Mouse (Mus musculus): ENCODE measurements around the gene Itih2. TPM values are rescaled to one million over a fixed set of nuclear protein-coding genes. Genes with fewer than 3 reads are reported as not detected.

Itih2 gene
- polyA plus RNA-seq, 1 experiment from 2014 or later: 0.11 TPM

GRCm38 (mm10) chr2:10140456-10140855, 9.3 kb upstream of the Itih2 start:
- Histone ChIP-seq H3K4me3 (no peak overlapping the region), H3K27ac (no peak overlapping the region; the same call in 1 of the 2 replicates), H3K4me1 (0 out of 2 replicates have a peak, but pooled peaks cover 3% of the 10 kb centered on the region), H3K27me3 (peaks cover 8% of the 10 kb centered on the region; the same call in 1 of the 2 replicates), H3K9ac (no peak overlapping the region), H3K9me3 (no peaks in the 10 kb centered on the region), H3K4me2 (replicated peaks) (no peak overlapping the region), H3K36me3 (no peaks in the 10 kb centered on the region)
- WGBS: 61% methylated on average over 5 of the region's 5 CpGs
- peak; percentile 45; the same call in 1 of the 2 replicates for ATAC-seq (ENCODE audit: low FRiP score, low read depth)

GRCm38 (mm10) chr2:10137320-10137719, 6.1 kb upstream of the Itih2 start:
- Histone ChIP-seq H3K4me1 (no peaks in the 10 kb centered on the region), H3K9me3 (no peaks in the 10 kb centered on the region), H3K4me3 (no peak overlapping the region), H3K9ac (no peak overlapping the region), H3K36me3 (no peaks in the 10 kb centered on the region), H3K27ac (no peak overlapping the region), H3K27me3 (peaks cover 8% of the 10 kb centered on the region; the same call in 1 of the 2 replicates), H3K4me2 (replicated peaks) (no peak overlapping the region)
- WGBS: 81% methylated on average over 2 of the region's 2 CpGs
- ATAC-seq (ENCODE audit: low FRiP score, low read depth): no peak

GRCm38 (mm10) chr2:10133941-10134340, 2.7 kb upstream of the Itih2 start:
- H3K4me1 ChIP-seq: no peaks in the 10 kb centered on the region
- no peak for ATAC-seq (ENCODE audit: low FRiP score, low read depth)
- H3K4me3 ChIP-seq: no peak overlapping the region
- H3K27me3 ChIP-seq: no peaks in the 10 kb centered on the region
- no peak overlapping the region for H3K9ac ChIP-seq
- no peak overlapping the region for H3K27ac ChIP-seq
- H3K36me3 ChIP-seq: no peaks in the 10 kb centered on the region
- WGBS: 66% methylated on average over 6 of the region's 6 CpGs
- H3K9me3 ChIP-seq: no peaks in the 10 kb centered on the region
- no peak overlapping the region for H3K4me2 ChIP-seq (replicated peaks)

GRCm38 (mm10) chr2:10132128-10132527, 932 bp upstream of the Itih2 start:
- H3K27ac ChIP-seq: no peak overlapping the region
- H3K4me2 ChIP-seq (replicated peaks): no peak overlapping the region
- H3K9me3 ChIP-seq: no peaks in the 10 kb centered on the region
- no peaks in the 10 kb centered on the region for H3K36me3 ChIP-seq
- no peaks in the 10 kb centered on the region for H3K4me1 ChIP-seq
- H3K4me3 ChIP-seq: no peak overlapping the region
- 98% methylated on average over 1 of the region's 1 CpGs for WGBS
- H3K9ac ChIP-seq: no peak overlapping the region
- ATAC-seq (ENCODE audit: low FRiP score, low read depth): no peak
- no peaks in the 10 kb centered on the region for H3K27me3 ChIP-seq

GRCm38 (mm10) chr2:10130341-10130990, 730 bp downstream of the Itih2 start:
- Histone ChIP-seq H3K27me3 (no peaks in the 10 kb centered on the region), H3K4me3 (no peak overlapping the region), H3K9ac (no peak overlapping the region), H3K36me3 (no peaks in the 10 kb centered on the region), H3K27ac (no peak overlapping the region), H3K9me3 (no peaks in the 10 kb centered on the region), H3K4me2 (replicated peaks) (no peak overlapping the region), H3K4me1 (no peaks in the 10 kb centered on the region)
- no peak for ATAC-seq (ENCODE audit: low FRiP score, low read depth)
- WGBS: 51% methylated on average over 8 of the region's 8 CpGs

- H3K27ac ChIP-seq: no peak overlapping the region
- H3K9ac ChIP-seq: no peak overlapping the region
- no peaks in the 10 kb centered on the region for H3K36me3 ChIP-seq
- 76% methylated on average over 4 of the region's 4 CpGs for WGBS
- no peak overlapping the region for H3K4me2 ChIP-seq (replicated peaks)
- no peak for ATAC-seq (ENCODE audit: low FRiP score, low read depth)
- no peaks in the 10 kb centered on the region for H3K27me3 ChIP-seq
- H3K4me1 ChIP-seq: no peaks in the 10 kb centered on the region
- H3K9me3 ChIP-seq: no peaks in the 10 kb centered on the region
- no peak overlapping the region for H3K4me3 ChIP-seq
Observed at GRCm38 (mm10) chr2:10128571-10128970, 2.6 kb downstream of the Itih2 start.

- H3K9me3 ChIP-seq: no peaks in the 10 kb centered on the region
- WGBS: 85% methylated on average over 5 of the region's 5 CpGs
- H3K9ac ChIP-seq: no peak overlapping the region
- H3K4me3 ChIP-seq: no peak overlapping the region
- no peak for ATAC-seq (ENCODE audit: low FRiP score, low read depth)
- no peaks in the 10 kb centered on the region for H3K27me3 ChIP-seq
- no peak overlapping the region for H3K27ac ChIP-seq
- H3K4me2 ChIP-seq (replicated peaks): no peak overlapping the region
- H3K36me3 ChIP-seq: no peaks in the 10 kb centered on the region
- H3K4me1 ChIP-seq: no peaks in the 10 kb centered on the region
Observed at GRCm38 (mm10) chr2:10127471-10127870, 3.7 kb downstream of the Itih2 start.

- Histone ChIP-seq H3K4me2 (replicated peaks) (no peak overlapping the region), H3K36me3 (no peaks in the 10 kb centered on the region), H3K9me3 (no peaks in the 10 kb centered on the region), H3K4me1 (no peaks in the 10 kb centered on the region), H3K4me3 (no peak overlapping the region), H3K27me3 (no peaks in the 10 kb centered on the region), H3K27ac (no peak overlapping the region), H3K9ac (no peak overlapping the region)
- ATAC-seq (ENCODE audit: low FRiP score, low read depth): no peak
- 86% methylated on average over 4 of the region's 4 CpGs for WGBS
Observed at GRCm38 (mm10) chr2:10126122-10126521, 5.1 kb downstream of the Itih2 start.

- Histone ChIP-seq H3K27ac (no peak overlapping the region), H3K9ac (no peak overlapping the region), H3K4me1 (no peaks in the 10 kb centered on the region), H3K27me3 (no peaks in the 10 kb centered on the region), H3K4me2 (replicated peaks) (no peak overlapping the region), H3K36me3 (no peaks in the 10 kb centered on the region), H3K9me3 (no peaks in the 10 kb centered on the region), H3K4me3 (no peak overlapping the region)
- WGBS: 66% methylated on average over 3 of the region's 3 CpGs
- ATAC-seq (ENCODE audit: low FRiP score, low read depth): no peak
Observed at GRCm38 (mm10) chr2:10121826-10122225, 9.4 kb downstream of the Itih2 start.

- Histone ChIP-seq H3K4me3 (no peak overlapping the region), H3K9me3 (no peaks in the 10 kb centered on the region), H3K4me2 (replicated peaks) (no peak overlapping the region), H3K27me3 (no peaks in the 10 kb centered on the region), H3K27ac (no peak overlapping the region), H3K4me1 (no peaks in the 10 kb centered on the region), H3K36me3 (no peaks in the 10 kb centered on the region), H3K9ac (no peak overlapping the region)
- ATAC-seq (ENCODE audit: low FRiP score, low read depth): no peak
- 78% methylated on average over 8 of the region's 8 CpGs for WGBS
Observed at GRCm38 (mm10) chr2:10119276-10119675, 11.9 kb downstream of the Itih2 start.

GRCm38 (mm10) chr2:10118751-10119150, 12.4 kb downstream of the Itih2 start:
- H3K36me3 ChIP-seq: no peaks in the 10 kb centered on the region
- no peaks in the 10 kb centered on the region for H3K9me3 ChIP-seq
- no peak overlapping the region for H3K9ac ChIP-seq
- H3K4me3 ChIP-seq: no peak overlapping the region
- H3K27ac ChIP-seq: no peak overlapping the region
- H3K4me1 ChIP-seq: no peaks in the 10 kb centered on the region
- no peaks in the 10 kb centered on the region for H3K27me3 ChIP-seq
- WGBS: 60% methylated on average over 1 of the region's 1 CpGs
- H3K4me2 ChIP-seq (replicated peaks): no peak overlapping the region
- no peak for ATAC-seq (ENCODE audit: low FRiP score, low read depth)

- H3K4me2 ChIP-seq (replicated peaks): no peak overlapping the region
- H3K27me3 ChIP-seq: no peaks in the 10 kb centered on the region
- H3K4me1 ChIP-seq: 0 out of 2 replicates have a peak, but pooled peaks cover 7% of the 10 kb centered on the region
- 41% methylated on average over 6 of the region's 6 CpGs for WGBS
- no peaks in the 10 kb centered on the region for H3K36me3 ChIP-seq
- no peaks in the 10 kb centered on the region for H3K9me3 ChIP-seq
- no peak for ATAC-seq (ENCODE audit: low FRiP score, low read depth)
- H3K9ac ChIP-seq: no peak overlapping the region
- H3K4me3 ChIP-seq: no peak overlapping the region
- H3K27ac ChIP-seq: no peak overlapping the region
Observed at GRCm38 (mm10) chr2:10108535-10109189, 22.5 kb downstream of the Itih2 start.
